Mouse (Mus musculus): ENCODE results near the gene Coq10b.
"Not testable (repeated sequence)": the region's sequence is repeated elsewhere in the genome, so short reads cannot be mapped to it uniquely, and the experiment has no call there.

Coq10b gene

DNA sequence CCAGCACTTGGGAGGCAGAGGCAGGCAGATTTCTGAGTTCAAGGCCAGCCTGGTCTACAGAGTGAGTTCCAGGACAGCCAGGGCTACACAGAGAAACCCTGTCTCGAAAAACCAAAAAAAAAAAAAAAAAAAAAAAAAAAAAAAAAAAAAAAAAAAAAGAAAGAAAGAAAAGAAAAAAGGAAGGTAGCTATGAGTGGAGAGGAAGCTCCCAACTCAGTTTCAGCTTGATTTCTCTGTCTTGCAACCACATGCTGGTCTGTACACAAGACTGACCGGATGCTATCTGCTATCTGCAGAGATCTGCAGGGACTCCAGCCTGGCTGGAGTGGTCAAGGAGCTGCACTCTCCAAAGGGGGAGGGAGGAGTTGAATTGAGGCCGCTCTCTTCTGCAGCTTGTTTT lies 5.8 kb downstream of the Coq10b start:
- DNase-seq (ENCODE audit: low spot score): not testable (repeated sequence)

DNA sequence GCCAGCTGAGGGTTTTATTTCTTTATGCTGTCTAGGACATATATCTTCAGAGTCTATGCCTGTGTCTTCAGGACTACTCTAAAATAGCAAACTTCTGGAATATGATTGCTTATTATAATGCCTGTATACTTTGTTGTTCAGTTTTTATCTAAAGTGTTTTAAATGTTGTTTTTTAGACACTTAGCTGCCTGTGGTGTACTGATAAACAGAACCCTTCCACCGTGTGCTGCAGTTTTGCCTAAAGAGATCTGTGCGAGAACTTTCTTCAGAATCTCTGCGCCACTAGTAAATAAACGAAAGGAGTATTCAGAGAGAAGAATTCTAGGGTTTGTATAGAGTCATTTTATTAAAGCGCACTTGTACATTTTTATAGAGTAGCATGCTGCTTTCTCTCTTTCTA lies 8.5 kb downstream of the Coq10b start:
- DNase-seq (ENCODE audit: low spot score): no peak

DNA sequence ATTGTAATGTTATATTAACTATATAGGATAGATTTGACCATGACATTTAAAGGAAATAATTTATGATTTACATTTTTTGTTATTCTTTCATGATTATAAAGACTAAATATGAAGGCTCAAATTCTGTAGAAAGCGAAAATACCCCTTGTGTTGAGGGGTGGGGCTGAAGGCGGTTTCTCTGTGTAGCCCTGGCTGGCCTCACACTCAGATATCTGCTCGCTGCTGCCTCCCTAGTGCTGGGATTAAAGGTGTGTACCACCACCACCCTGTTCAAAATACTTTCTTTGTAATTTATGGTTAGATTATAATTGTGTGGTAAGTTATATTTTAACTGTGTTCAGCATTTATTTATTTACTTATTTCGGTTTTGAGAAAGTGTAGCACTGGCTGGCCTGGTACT lies 9.2 kb downstream of the Coq10b start:
- DNase-seq (ENCODE audit: low spot score): no peak

GRCm38 (mm10) chr1:55072328-55072727 lies 19.8 kb downstream of the Coq10b start:
- not testable (repeated sequence) for DNase-seq (ENCODE audit: low spot score)

DNA sequence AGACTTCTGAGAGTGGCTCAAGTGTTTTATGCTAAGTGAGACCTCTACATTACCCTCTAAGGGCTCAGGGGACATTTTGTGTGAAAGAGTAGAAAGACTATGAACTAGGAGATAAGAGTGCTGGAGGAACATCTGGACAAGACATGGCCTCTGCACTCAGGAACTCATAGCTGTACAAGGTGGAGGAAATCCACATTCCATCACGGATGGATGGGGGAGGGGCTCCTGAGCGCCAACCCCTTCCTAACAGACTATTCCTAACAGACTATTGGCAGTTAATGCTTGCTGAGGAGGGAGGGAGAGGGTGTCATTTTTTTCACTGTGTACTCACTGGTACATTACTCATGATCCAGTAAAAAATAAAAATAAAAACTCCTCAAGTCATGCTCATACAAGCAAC lies 22.2 kb downstream of the Coq10b start:
- DNase-seq (ENCODE audit: low spot score): no peak

DNA sequence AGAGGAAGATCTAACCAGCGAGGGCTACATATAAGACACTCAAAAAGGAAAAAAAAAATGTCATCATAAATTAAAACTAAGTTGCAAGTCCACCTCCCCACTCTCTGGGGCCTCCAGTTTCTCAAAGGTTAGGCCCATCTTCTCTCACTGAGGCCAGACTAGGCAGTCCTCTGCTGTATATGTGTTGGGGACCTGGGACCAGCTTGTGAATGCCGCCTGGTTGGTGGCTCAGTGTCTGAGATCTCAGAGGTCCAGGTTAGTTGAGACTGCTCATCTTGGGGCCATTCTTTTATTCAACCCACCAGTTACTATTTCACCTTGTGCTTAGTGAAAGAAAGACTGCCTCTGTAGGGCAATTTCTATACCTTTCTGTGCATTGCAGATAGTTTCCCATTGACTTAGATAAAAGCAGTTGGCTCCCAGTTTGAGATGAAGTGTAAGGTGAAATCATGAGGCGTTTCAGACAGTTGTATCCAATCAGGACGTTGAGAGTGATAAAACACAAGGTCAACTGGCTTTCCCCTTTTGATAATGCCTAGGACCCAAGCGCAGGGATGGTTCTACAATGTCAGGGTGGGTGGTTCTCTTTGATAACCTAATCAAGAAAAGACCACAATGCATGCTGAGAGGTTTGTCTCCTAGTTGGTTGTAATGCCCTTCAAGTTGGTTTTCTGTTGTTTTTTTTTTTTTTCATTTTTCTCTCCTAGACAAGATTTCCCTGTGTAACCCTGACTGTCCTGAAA lies 23.3 kb downstream of the Coq10b start:
- no peak for DNase-seq (ENCODE audit: low spot score)

DNA sequence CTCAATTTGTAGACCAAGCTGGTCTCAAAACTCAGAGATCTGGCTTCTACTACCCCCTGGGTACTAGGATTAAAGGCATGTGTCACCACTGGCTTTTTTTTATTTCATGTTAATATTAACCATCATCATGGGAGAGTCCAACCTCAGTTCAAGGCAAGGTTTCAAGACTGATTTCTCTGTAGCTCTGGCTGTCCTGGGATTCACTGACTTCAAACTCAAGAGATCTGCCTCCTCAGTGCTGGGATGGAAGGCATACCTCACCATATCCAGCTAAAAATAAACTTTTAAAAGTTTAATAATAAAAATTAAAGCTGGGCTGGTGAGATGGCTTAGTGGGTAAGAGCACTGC lies 23.8 kb downstream of the Coq10b start:
- no peak for DNase-seq (ENCODE audit: low spot score)

DNA sequence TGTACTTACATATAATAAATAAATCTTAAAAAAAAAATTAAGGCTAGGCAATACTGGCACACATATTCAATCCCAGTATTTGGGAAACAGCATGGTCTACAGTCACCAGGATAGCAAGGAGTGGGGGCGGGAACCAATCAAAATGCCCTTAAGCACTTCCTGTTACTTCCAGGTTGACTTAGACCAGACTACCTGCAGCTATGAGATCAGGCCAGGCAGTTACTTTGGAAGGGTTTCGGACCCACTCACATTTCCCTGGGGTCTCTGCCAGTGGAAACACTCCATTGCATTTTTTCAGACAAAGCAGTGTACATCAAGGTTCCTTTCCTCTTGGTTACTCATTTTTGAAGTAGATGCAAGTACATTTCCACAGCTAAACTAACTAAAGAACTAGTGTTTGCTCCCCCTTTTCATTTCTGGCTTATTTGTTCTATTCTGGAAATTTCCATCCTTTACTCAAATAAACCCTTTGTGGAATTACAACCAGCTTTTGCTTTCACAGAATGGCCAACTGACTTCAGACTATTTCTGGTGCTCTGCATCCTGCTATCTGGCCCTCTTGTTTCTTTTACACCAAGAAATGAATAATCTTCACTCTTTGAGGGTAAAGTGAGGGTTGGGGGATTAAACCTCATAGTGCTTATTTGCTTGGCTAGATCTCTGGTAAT lies 24.4 kb downstream of the Coq10b start:
- DNase-seq (ENCODE audit: low spot score): no peak

GRCm38 (mm10) chr1:55079677-55080076 lies 27.1 kb downstream of the Coq10b start:
- no peak for DNase-seq (ENCODE audit: low spot score)

- no peak for DNase-seq (ENCODE audit: low spot score)
Observed at GRCm38 (mm10) chr1:55082106-55082505, 29.5 kb downstream of the Coq10b start.

GRCm38 (mm10) chr1:55085781-55086366 lies 33.3 kb downstream of the Coq10b start:
- DNase-seq (ENCODE audit: low spot score): no peak

- no peak for DNase-seq (ENCODE audit: low spot score)
Observed at GRCm38 (mm10) chr1:55086868-55087400, 34.4 kb downstream of the Coq10b start.

GRCm38 (mm10) chr1:55087401-55087904 lies 34.9 kb downstream of the Coq10b start:
- peak; percentile 85 for DNase-seq (ENCODE audit: low spot score)

GRCm38 (mm10) chr1:55087932-55088610 lies 35.5 kb downstream of the Coq10b start, which contains the start of the genes Hspe1 and Hspd1:
TSS of gene Hspe1 (plus strand) at chr1:55088132.
TSS of gene Hspd1 (minus strand) at chr1:55088243.
- DNase-seq (ENCODE audit: low spot score): peak; percentile 98

DNA sequence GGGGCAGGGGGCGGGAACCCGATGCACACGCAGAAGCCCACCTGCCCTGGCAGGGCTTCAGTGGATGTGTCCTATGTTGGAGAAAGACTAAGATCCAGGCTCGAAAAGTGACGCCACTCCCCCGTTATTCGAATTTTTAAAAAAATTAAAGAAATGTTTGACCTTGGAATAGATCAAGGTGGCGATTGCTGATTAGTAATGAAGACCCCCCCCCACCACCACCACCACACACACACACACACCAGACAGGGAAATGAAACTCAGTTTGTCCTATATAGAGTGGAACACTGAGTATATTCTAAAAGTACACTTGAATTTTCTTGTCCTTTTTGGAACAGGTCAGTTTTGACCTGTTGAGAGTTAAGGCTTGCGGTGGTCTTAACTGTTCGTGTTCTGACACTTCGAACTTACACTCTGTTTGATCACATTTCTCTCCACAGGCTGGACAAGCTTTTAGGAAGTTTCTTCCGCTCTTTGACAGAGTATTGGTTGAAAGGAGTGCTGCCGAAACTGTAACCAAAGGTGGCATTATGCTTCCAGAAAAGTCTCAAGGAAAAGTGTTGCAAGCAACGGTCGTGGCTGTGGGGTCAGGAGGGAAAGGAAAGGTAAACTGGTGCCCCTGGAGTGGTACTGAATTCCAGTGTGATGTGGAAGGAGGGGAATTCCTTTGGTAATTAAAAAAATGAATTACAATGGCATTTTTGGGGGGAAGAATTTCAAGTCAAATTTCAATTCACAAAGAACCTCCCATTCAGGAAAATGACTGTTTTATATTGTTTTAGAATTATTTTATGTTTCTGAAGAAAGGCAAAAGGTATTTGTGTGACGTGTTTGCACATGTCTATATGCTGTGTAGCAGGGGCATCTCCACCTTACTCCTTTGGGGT lies 36.3 kb downstream of the Coq10b start:
- DNase-seq (ENCODE audit: low spot score): no peak

DNA sequence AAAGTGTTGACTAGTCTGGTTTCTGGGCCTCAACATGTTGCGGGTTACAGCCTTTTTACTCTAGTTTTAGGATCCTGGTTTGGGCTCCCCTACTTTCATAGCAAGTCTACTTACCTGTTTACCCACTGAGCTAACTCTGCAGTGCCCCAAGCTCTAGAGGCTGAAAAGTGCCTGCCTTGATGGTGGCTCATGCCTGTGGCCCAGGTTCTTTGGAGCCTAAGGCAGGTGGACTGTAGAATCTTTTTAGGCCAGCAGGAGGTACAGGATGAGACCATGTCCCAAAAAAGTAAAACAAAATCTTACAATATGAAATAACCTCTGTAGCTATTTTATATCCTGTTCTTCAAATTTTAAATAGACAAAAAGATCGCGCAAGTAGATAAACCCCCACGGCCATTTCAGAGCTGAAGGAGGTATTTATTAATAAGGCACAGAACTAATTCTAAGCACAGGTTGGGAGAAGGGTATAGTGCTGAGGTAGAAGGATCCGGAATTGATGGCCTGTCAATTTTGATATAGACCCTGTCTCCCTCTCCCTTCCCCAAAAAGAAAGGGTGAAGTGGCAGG lies 37.0 kb downstream of the Coq10b start:
- DNase-seq (ENCODE audit: low spot score): no peak

GRCm38 (mm10) chr1:55092056-55092455 lies 39.5 kb downstream of the Coq10b start:
- no peak for DNase-seq (ENCODE audit: low spot score)

DNA sequence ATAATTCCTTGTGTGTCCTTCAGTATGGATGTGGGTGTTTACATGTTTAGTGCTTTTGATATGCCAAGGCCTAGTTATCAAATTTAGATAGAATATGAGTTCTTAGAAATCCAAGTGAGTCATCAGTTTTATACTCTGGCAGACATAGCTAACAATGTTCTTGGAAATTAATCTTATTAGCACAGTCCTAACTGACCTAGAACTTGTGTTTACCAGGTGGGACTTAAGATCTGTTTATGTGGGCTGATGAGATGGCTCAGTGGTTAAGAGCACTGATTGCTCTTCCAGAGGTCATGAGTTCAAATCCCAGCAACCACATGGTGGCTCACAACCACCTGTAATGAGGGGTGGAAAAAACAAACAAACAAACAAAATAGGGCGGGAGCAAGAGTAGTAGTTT lies 39.9 kb downstream of the Coq10b start:
- no peak for DNase-seq (ENCODE audit: low spot score)

DNA sequence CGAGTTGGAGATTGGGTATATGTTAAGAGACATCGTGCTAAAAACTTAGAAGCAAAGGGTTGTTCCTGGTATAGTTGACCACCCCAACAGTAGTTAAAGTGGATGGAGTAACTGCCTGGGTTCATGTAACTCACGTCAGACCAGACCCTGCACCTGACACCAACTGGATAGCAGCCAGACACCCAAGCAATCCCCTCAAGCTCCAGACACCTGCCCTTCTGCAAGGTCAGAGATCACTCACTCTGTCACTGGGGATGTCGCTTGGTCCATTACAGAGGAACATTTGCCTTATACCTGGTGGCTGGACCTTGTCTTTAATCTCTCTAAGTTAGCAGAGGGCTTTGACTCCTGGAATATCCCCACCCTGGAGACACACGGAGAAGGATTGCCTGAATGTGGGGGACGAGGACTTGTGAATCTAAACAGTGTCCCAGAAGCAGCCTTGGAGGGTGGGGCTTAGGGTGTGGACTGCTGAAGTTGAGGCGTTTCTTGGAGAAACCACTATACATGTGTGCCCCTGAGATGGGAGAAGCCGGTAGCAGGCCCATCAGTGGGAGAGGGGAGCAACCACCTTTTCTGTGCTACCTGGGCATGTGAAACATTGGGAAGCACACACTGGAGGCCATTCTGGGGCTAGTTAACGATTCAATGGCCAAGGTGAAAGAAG lies 54.5 kb downstream of the Coq10b start:
- no peak for DNase-seq (ENCODE audit: low spot score)

GRCm38 (mm10) chr1:55107644-55108043 lies 55.1 kb downstream of the Coq10b start:
- DNase-seq (ENCODE audit: low spot score): no peak

All from testis, postnatal 10 days (tissue).